Mouse (Mus musculus) macrophage (primary cell): ENCODE data around the gene Tas2r114. TPM values are rescaled to one million over a fixed set of nuclear protein-coding genes. Genes with fewer than 3 reads are reported as not detected.

Experiments
- H3K27ac ChIP-seq: fragments of 350-480 bp; formaldehyde crosslinking; 2 replicates; pipeline ENCODE4 v1.9.0; 2021
- H3K36me3 ChIP-seq: fragments of 350-480 bp; formaldehyde crosslinking; 2 replicates; pipeline ENCODE4 v1.9.0; 2021; ENCODE audit errors: inconsistent target
- H3K4me3 ChIP-seq: fragments of 350-480 bp; formaldehyde crosslinking; 2 replicates; pipeline ENCODE4 v1.9.0; 2021; ENCODE audit errors: inconsistent target
- H3K79me2 ChIP-seq: fragments of 350-480 bp; formaldehyde crosslinking; 2 replicates; pipeline ENCODE4 v1.9.0; 2021; ENCODE audit errors: inconsistent target
- WGBS: methylation state at CpG from one replicate; pipeline ENCODE4 v1.1.7; 2026; ENCODE audit warnings: inconsistent platforms; ENCODE audit not compliant: missing documents; 5-methylcytosine and 5-hydroxymethylcytosine counted together
- polyA plus RNA-seq: library from polyadenylated mRNA; stranded (reverse); fragments of 250-400 nt; gene quantifications from 3 replicates; pipeline ENCODE4 v1.2.4, GENCODE M21; 2018; ENCODE audit warnings: inconsistent platforms
- total RNA-seq, 78 experiments: library from RNA; depleted of rRNA; stranded (reverse); fragments of 250-400 nt; gene quantifications; 1 replicate in 9 of 78; 2 replicates in 24 of 78; 3 replicates in 43 of 78; 4 replicates in 2 of 78; pipeline ENCODE4 v1.2.4; 2018; ENCODE audit warnings: inconsistent platforms in 56 of 78

Tas2r114 gene
- not detected for total RNA-seq (2018; cell fraction: chromatin; rRNA removed)
- not detected for total RNA-seq (2018; cell fraction: cytosol; rRNA removed)
- total RNA-seq (2018; cell fraction: nucleus; rRNA removed), result not detected
- not detected in 3 replicates for polyA plus RNA-seq

GRCm38 (mm10) chr6:131689963-131690362 lies at the start of gene Tas2r114:
TSS of gene Tas2r114 (minus strand) at chr6:131690063.
- Histone ChIP-seq H3K36me3 (no peaks in the 10 kb centered on the region), H3K27ac (no peak within 1 kb of the TSS), H3K4me3 (no peak within 1 kb of the TSS), H3K79me2 (no peaks in the 10 kb centered on the region)

GRCm38 (mm10) chr6:131712803-131713202 lies 22.9 kb upstream of the Tas2r114 start:
- Histone ChIP-seq H3K4me3 (no peak overlapping the region), H3K36me3 (no peaks in the 10 kb centered on the region), H3K79me2 (no peaks in the 10 kb centered on the region), H3K27ac (no peak overlapping the region)
- WGBS, result 48% methylated on average over 7 of the region's 7 CpGs

- H3K36me3 ChIP-seq, result no peaks in the 10 kb centered on the region
- 58% methylated on average over 1 of the region's 1 CpGs for WGBS
- no peaks in the 10 kb centered on the region for H3K79me2 ChIP-seq
- H3K27ac ChIP-seq, result no peak within 1 kb of the TSS
- H3K4me3 ChIP-seq, result no peak within 1 kb of the TSS
Measured at GRCm38 (mm10) chr6:131687395-131687794, 2.5 kb downstream of the Tas2r114 start, which contains the start of gene Tas2r105. TSS of gene Tas2r105 (minus strand) at chr6:131687495.

- H3K79me2 ChIP-seq, result no peaks in the 10 kb centered on the region
- whole genome bisulfite sequencing, result 50% methylated on average over 1 of the region's 1 CpGs
- H3K27ac ChIP-seq, result no peak within 1 kb of the TSS
- no peaks in the 10 kb centered on the region for H3K36me3 ChIP-seq
- H3K4me3 ChIP-seq, result no peak within 1 kb of the TSS
Measured at GRCm38 (mm10) chr6:131685644-131686043, 4.2 kb downstream of the Tas2r114 start, which contains the start of gene Tas2r104. TSS of gene Tas2r104 (minus strand) at chr6:131685744.

- H3K4me3 ChIP-seq, result no peak within 1 kb of the TSS
- no peaks in the 10 kb centered on the region for H3K36me3 ChIP-seq
- no peaks in the 10 kb centered on the region for H3K79me2 ChIP-seq
- H3K27ac ChIP-seq, result no peak within 1 kb of the TSS
- WGBS, result 74% methylated on average over 3 of the region's 3 CpGs
Measured at GRCm38 (mm10) chr6:131678786-131679185, 11.1 kb downstream of the Tas2r114 start, which contains the start of gene Tas2r106. TSS of gene Tas2r106 (minus strand) at chr6:131678886.

- Histone ChIP-seq H3K4me3 (no peak within 1 kb of the TSS), H3K79me2 (no peaks in the 10 kb centered on the region), H3K27ac (no peak within 1 kb of the TSS), H3K36me3 (no peaks in the 10 kb centered on the region)
Measured at GRCm38 (mm10) chr6:131660049-131660448, 29.8 kb downstream of the Tas2r114 start, which contains the start of gene Tas2r107. TSS of gene Tas2r107 (minus strand) at chr6:131660149.

Other genes with a start within 250 kb of the Tas2r114 start
- not detected in 3 replicates for gene 5430401F13Rik, start 203.7 kb downstream of the Tas2r114 start, polyA plus RNA-seq
- gene Gm6619, start 203.7 kb downstream of the Tas2r114 start, polyA plus RNA-seq, result not detected in 3 replicates
- not detected in 3 replicates for gene Tas2r130, start 59.2 kb downstream of the Tas2r114 start, polyA plus RNA-seq
- gene Tas2r107, start 29.9 kb downstream of the Tas2r114 start, polyA plus RNA-seq, result not detected in 3 replicates
- gene Tas2r106, start 11.2 kb downstream of the Tas2r114 start, polyA plus RNA-seq, result not detected in 3 replicates
- not detected in 3 replicates for gene Tas2r104, start 4.3 kb downstream of the Tas2r114 start, polyA plus RNA-seq
- not detected in 3 replicates for gene Tas2r105, start 2.6 kb downstream of the Tas2r114 start, polyA plus RNA-seq